Mouse (Mus musculus) kidney, embryonic 14.5 days (tissue): ENCODE measurements at regions not wholly inside any gene's neighbourhood (a gene's known extent, or its start where the extent isn't known, plus 50 kb on each side); places are given as distances from the start of the nearest gene placed in this dataset.
A peak's percentile ranks its signal among the peaks of the same experiment; 100 is the strongest.

ENCODE experiments used
- ATAC-seq: fragments of 200-750 bp; cut with Nextera tagmentation; 2 replicates; pipeline ENCODE4 v1.8.0; 2017; ENCODE audit warnings: moderate number of reproducible peaks, mild to moderate bottlenecking, moderate TSS enrichment, moderate library complexity; ENCODE audit not compliant: low FRiP score, low TSS enrichment
- H3K27ac ChIP-seq: fragments of 300-500 bp; sonication (generic); 2 replicates; pipeline ENCODE4 v1.5.1; 2014; ENCODE audit warnings: low read depth, mild to moderate bottlenecking, low read length, moderate library complexity, mixed read lengths
- H3K27me3 ChIP-seq: fragments of 300-500 bp; sonication (generic); 2 replicates; pipeline ENCODE4 v1.6.1; 2014; ENCODE audit warnings: mild to moderate bottlenecking, low read length; ENCODE audit not compliant: control insufficient read depth, insufficient read depth
- H3K36me3 ChIP-seq: fragments of 300-500 bp; sonication (generic); 2 replicates; pipeline ENCODE4 v1.6.1; 2014; ENCODE audit warnings: low read length, mixed read lengths; ENCODE audit not compliant: control insufficient read depth, insufficient read depth
- H3K4me1 ChIP-seq: fragments of 300-500 bp; sonication (generic); 2 replicates; pipeline ENCODE4 v1.6.1; 2014; ENCODE audit warnings: low read length, mixed read lengths; ENCODE audit not compliant: control insufficient read depth, insufficient read depth
- H3K4me2 ChIP-seq: fragments of 300-500 bp; sonication (generic); replicated peaks from 2 replicates; pipeline ENCODE4 v1.6.1; 2014; ENCODE audit warnings: low read depth, mild to moderate bottlenecking, low read length
- H3K4me3 ChIP-seq: fragments of 300-500 bp; sonication (generic); 2 replicates; pipeline ENCODE4 v1.5.1; 2014; ENCODE audit warnings: mild to moderate bottlenecking, low read length
- H3K9ac ChIP-seq: fragments of 300-500 bp; sonication (generic); 2 replicates; pipeline ENCODE4 v1.6.1; 2014; ENCODE audit warnings: low read depth, mild to moderate bottlenecking, low read length, moderate library complexity
- H3K9me3 ChIP-seq: fragments of 300-500 bp; sonication (generic); 2 replicates; pipeline ENCODE4 v1.6.1; 2016; ENCODE audit warnings: low read length; ENCODE audit not compliant: control insufficient read depth
- WGBS: fragments of 180-500 bp; shearing (Covaris S2); extraction: QIAGEN DNeasy Blood & Tissue Kit; methylation state at CpG from one replicate; pipeline ENCODE4 v1.1.7; 2014; 5-methylcytosine and 5-hydroxymethylcytosine counted together

GRCm38 (mm10) chr2:110426881-110427280, 63.9 kb upstream of the Fibin start:
- 62% methylated on average over 4 of the region's 4 CpGs for WGBS
- H3K27ac ChIP-seq: no peak overlapping the region
- no peak overlapping the region for H3K9ac ChIP-seq
- H3K27me3 ChIP-seq: no peaks in the 10 kb centered on the region
- no peak overlapping the region for H3K4me2 ChIP-seq
- ATAC-seq: no peak
- no peaks in the 10 kb centered on the region for H3K36me3 ChIP-seq
- H3K9me3 ChIP-seq: no peaks in the 10 kb centered on the region
- no peak overlapping the region for H3K4me3 ChIP-seq
- no peaks in the 10 kb centered on the region for H3K4me1 ChIP-seq

- H3K27ac ChIP-seq: no peak overlapping the region
- H3K36me3 ChIP-seq: no peaks in the 10 kb centered on the region
- no peak overlapping the region for H3K4me3 ChIP-seq
- H3K9ac ChIP-seq: no peak overlapping the region
- no peaks in the 10 kb centered on the region for H3K9me3 ChIP-seq
- no peak overlapping the region for H3K4me2 ChIP-seq
- 81% methylated on average over 3 of the region's 3 CpGs for whole genome bisulfite sequencing
- no peaks in the 10 kb centered on the region for H3K4me1 ChIP-seq
- H3K27me3 ChIP-seq: no peaks in the 10 kb centered on the region
- no peak for ATAC-seq
Observed at GRCm38 (mm10) chr2:110452694-110453093, 89.7 kb upstream of the Fibin start.

- Histone ChIP-seq H3K9me3 (no peaks in the 10 kb centered on the region), H3K36me3 (no peaks in the 10 kb centered on the region), H3K27ac (no peak overlapping the region), H3K4me2 (no peak overlapping the region), H3K9ac (no peak overlapping the region), H3K27me3 (no peaks in the 10 kb centered on the region), H3K4me3 (no peak overlapping the region), H3K4me1 (no peaks in the 10 kb centered on the region)
- ATAC-seq: peak; percentile 35; the same call in 1 of the 2 replicates
- WGBS: 54% methylated on average over 3 of the region's 3 CpGs
Observed at GRCm38 (mm10) chr2:110472307-110472995, 109.5 kb upstream of the Fibin start.

GRCm38 (mm10) chr2:110476591-110476990, 113.6 kb upstream of the Fibin start:
- Histone ChIP-seq H3K9me3 (no peaks in the 10 kb centered on the region), H3K27ac (no peak overlapping the region), H3K4me3 (no peak overlapping the region), H3K27me3 (no peaks in the 10 kb centered on the region), H3K4me1 (no peaks in the 10 kb centered on the region), H3K4me2 (no peak overlapping the region), H3K36me3 (no peaks in the 10 kb centered on the region), H3K9ac (no peak overlapping the region)
- WGBS: 47% methylated on average over 5 of the region's 5 CpGs
- ATAC-seq: no peak

GRCm38 (mm10) chr2:110481327-110481726, 115.8 kb upstream of the Slc5a12 start:
- Histone ChIP-seq H3K36me3 (no peaks in the 10 kb centered on the region), H3K4me1 (0 out of 2 replicates have a peak, but pooled peaks cover 5% of the 10 kb centered on the region), H3K27ac (no peak overlapping the region), H3K9me3 (no peaks in the 10 kb centered on the region), H3K4me3 (no peak overlapping the region), H3K9ac (no peak overlapping the region), H3K27me3 (no peaks in the 10 kb centered on the region), H3K4me2 (no peak overlapping the region)
- 92% methylated on average over 2 of the region's 2 CpGs for WGBS
- no peak for ATAC-seq

GRCm38 (mm10) chr2:110486201-110486600, 110.9 kb upstream of the Slc5a12 start:
- Histone ChIP-seq H3K27ac (peak overlapping the region; percentile 42; the same call in 1 of the 2 replicates), H3K36me3 (no peaks in the 10 kb centered on the region), H3K4me3 (no peak overlapping the region), H3K9ac (no peak overlapping the region), H3K4me2 (no peak overlapping the region), H3K27me3 (no peaks in the 10 kb centered on the region), H3K4me1 (peaks cover 11% of the 10 kb centered on the region; the same call in 1 of the 2 replicates), H3K9me3 (no peaks in the 10 kb centered on the region)
- ATAC-seq: peak; percentile 72
- WGBS: 27% methylated on average over 5 of the region's 5 CpGs

GRCm38 (mm10) chr2:110486724-110487123, 110.4 kb upstream of the Slc5a12 start:
- H3K9me3 ChIP-seq: no peaks in the 10 kb centered on the region
- H3K27me3 ChIP-seq: no peaks in the 10 kb centered on the region
- WGBS: 19% methylated on average over 4 of the region's 4 CpGs
- H3K27ac ChIP-seq: peak overlapping the region; percentile 42; the same call in 1 of the 2 replicates
- H3K4me2 ChIP-seq: no peak overlapping the region
- no peaks in the 10 kb centered on the region for H3K36me3 ChIP-seq
- ATAC-seq: peak; percentile 32; the same call in 1 of the 2 replicates
- H3K4me3 ChIP-seq: no peak overlapping the region
- peaks cover 11% of the 10 kb centered on the region; the same call in 1 of the 2 replicates for H3K4me1 ChIP-seq
- H3K9ac ChIP-seq: no peak overlapping the region

GRCm38 (mm10) chr2:110487950-110488349, 109.1 kb upstream of the Slc5a12 start:
- WGBS: 23% methylated on average over 7 of the region's 7 CpGs
- no peaks in the 10 kb centered on the region for H3K27me3 ChIP-seq
- no peak overlapping the region for H3K4me3 ChIP-seq
- no peaks in the 10 kb centered on the region for H3K9me3 ChIP-seq
- H3K36me3 ChIP-seq: no peaks in the 10 kb centered on the region
- H3K9ac ChIP-seq: no peak overlapping the region
- H3K4me2 ChIP-seq: no peak overlapping the region
- no peak overlapping the region for H3K27ac ChIP-seq
- ATAC-seq: peak; percentile 46; the same call in 1 of the 2 replicates
- H3K4me1 ChIP-seq: peaks cover 11% of the 10 kb centered on the region; the same call in 1 of the 2 replicates

- Histone ChIP-seq H3K27ac (no peak overlapping the region), H3K9ac (no peak overlapping the region), H3K27me3 (no peaks in the 10 kb centered on the region), H3K4me2 (no peak overlapping the region), H3K36me3 (no peaks in the 10 kb centered on the region), H3K4me1 (no peaks in the 10 kb centered on the region), H3K4me3 (no peak overlapping the region), H3K9me3 (no peaks in the 10 kb centered on the region)
- no peak for ATAC-seq
- WGBS: 69% methylated on average over 2 of the region's 2 CpGs
Observed at GRCm38 (mm10) chr2:110501786-110502185, 95.3 kb upstream of the Slc5a12 start.
